Mouse (Mus musculus): ENCODE data around the gene Egf. TPM values are rescaled to one million over a fixed set of nuclear protein-coding genes. Genes with fewer than 3 reads are reported as not detected.

Egf gene
- polyA plus RNA-seq, 2 experiments: 0.25 to 0.77 TPM

- Histone ChIP-seq H3K36me3 (replicated peaks; ENCODE audit: control insufficient read depth, insufficient read depth, low read depth) (no peaks in the 10 kb centered on the region), H3K4me3 (ENCODE audit: insufficient read depth in 1 of 2, low read depth in 2 of 2, low read length in 2 of 2) (no peak overlapping the region), H3K4me1 (replicated peaks; ENCODE audit: control insufficient read depth in 2 of 2, insufficient read depth in 2 of 2, low read length in 1 of 2) (no peaks in the 10 kb centered on the region), H3K27ac (no peak overlapping the region), H3K9ac (replicated peaks) (no peak overlapping the region), H3K9me3 (ENCODE audit: control insufficient read depth, low read length) (no peaks in the 10 kb centered on the region), H3K27me3 (ENCODE audit: control insufficient read depth, insufficient read depth, low read length) (no peaks in the 10 kb centered on the region), H3K4me2 (ENCODE audit: low read depth) (no peak overlapping the region)
- 75% methylated on average over 5 of the region's 5 CpGs for WGBS (ENCODE audit: insufficient replicate concordance)
- TF ChIP-seq EP300 (IDR thresholded peaks at IDR 0.05; ENCODE audit: low read depth) (no peak), CTCF (IDR thresholded peaks at IDR 0.05; ENCODE audit: low read depth) (no peak)
- ATAC-seq (ENCODE audit: insufficient read depth) (no peak), DNase-seq (ENCODE audit: low read depth in 3 of 3, low spot score in 3 of 3) (no peak)
These were observed 38.7 kb upstream of the Egf start for GRCm38 (mm10) chr3:129793801-129794200.

GRCm38 (mm10) chr3:129782746-129783145 is 27.6 kb upstream of the Egf start:
- DNase-seq (ENCODE audit: low read depth in 3 of 3, low spot score in 3 of 3): no peak
- WGBS (ENCODE audit: insufficient replicate concordance): 64% methylated on average over 3 of the region's 3 CpGs
- Histone ChIP-seq H3K27ac (no peak overlapping the region), H3K4me1 (replicated peaks; ENCODE audit: control insufficient read depth in 2 of 2, insufficient read depth in 2 of 2, low read length in 1 of 2) (no peaks in the 10 kb centered on the region), H3K4me3 (ENCODE audit: insufficient read depth in 1 of 2, low read depth in 2 of 2, low read length in 2 of 2) (no peak overlapping the region), H3K9me3 (ENCODE audit: control insufficient read depth, low read length) (no peaks in the 10 kb centered on the region), H3K9ac (replicated peaks) (no peak overlapping the region), H3K27me3 (ENCODE audit: control insufficient read depth, insufficient read depth, low read length) (no peaks in the 10 kb centered on the region), H3K4me2 (ENCODE audit: low read depth) (no peak overlapping the region), H3K36me3 (replicated peaks; ENCODE audit: control insufficient read depth, insufficient read depth, low read depth) (no peaks in the 10 kb centered on the region)
- no peak for ATAC-seq (ENCODE audit: insufficient read depth)
- TF ChIP-seq CTCF (IDR thresholded peaks at IDR 0.05; ENCODE audit: low read depth) (peak; percentile 29; the same call in 1 of the 2 replicates), EP300 (IDR thresholded peaks at IDR 0.05; ENCODE audit: low read depth) (no peak)

- 56% methylated on average over 10 of the region's 10 CpGs for WGBS (ENCODE audit: insufficient replicate concordance)
- TF ChIP-seq CTCF (IDR thresholded peaks at IDR 0.05; ENCODE audit: low read depth) (no peak), EP300 (IDR thresholded peaks at IDR 0.05; ENCODE audit: low read depth) (no peak)
- DNase-seq (ENCODE audit: low read depth in 3 of 3, low spot score in 3 of 3) (no peak), ATAC-seq (ENCODE audit: insufficient read depth) (no peak)
- Histone ChIP-seq H3K27ac (no peak overlapping the region), H3K9ac (replicated peaks) (no peak overlapping the region), H3K4me3 (ENCODE audit: insufficient read depth in 1 of 2, low read depth in 2 of 2, low read length in 2 of 2) (no peak overlapping the region), H3K36me3 (replicated peaks; ENCODE audit: control insufficient read depth, insufficient read depth, low read depth) (no peaks in the 10 kb centered on the region), H3K27me3 (ENCODE audit: control insufficient read depth, insufficient read depth, low read length) (no peaks in the 10 kb centered on the region), H3K4me1 (replicated peaks; ENCODE audit: control insufficient read depth in 2 of 2, insufficient read depth in 2 of 2, low read length in 1 of 2) (no peaks in the 10 kb centered on the region), H3K9me3 (ENCODE audit: control insufficient read depth, low read length) (no peaks in the 10 kb centered on the region), H3K4me2 (ENCODE audit: low read depth) (no peak overlapping the region)
These were observed 26.3 kb upstream of the Egf start for GRCm38 (mm10) chr3:129781435-129781834.

- Histone ChIP-seq H3K27me3 (ENCODE audit: control insufficient read depth, insufficient read depth, low read length) (no peaks in the 10 kb centered on the region), H3K36me3 (replicated peaks; ENCODE audit: control insufficient read depth, insufficient read depth, low read depth) (no peaks in the 10 kb centered on the region), H3K4me1 (replicated peaks; ENCODE audit: control insufficient read depth in 2 of 2, insufficient read depth in 2 of 2, low read length in 1 of 2) (no peaks in the 10 kb centered on the region), H3K27ac (no peak overlapping the region), H3K4me2 (ENCODE audit: low read depth) (no peak overlapping the region), H3K9me3 (ENCODE audit: control insufficient read depth, low read length) (no peaks in the 10 kb centered on the region), H3K4me3 (ENCODE audit: insufficient read depth in 1 of 2, low read depth in 2 of 2, low read length in 2 of 2) (no peak overlapping the region), H3K9ac (replicated peaks) (no peak overlapping the region)
- TF ChIP-seq EP300 (IDR thresholded peaks at IDR 0.05; ENCODE audit: low read depth): no peak
- no peak for TF ChIP-seq CTCF (IDR thresholded peaks at IDR 0.05; ENCODE audit: low read depth)
- WGBS (ENCODE audit: insufficient replicate concordance): 60% methylated on average over 6 of the region's 6 CpGs
- DNase-seq (ENCODE audit: low read depth in 3 of 3, low spot score in 3 of 3) (no peak), ATAC-seq (ENCODE audit: insufficient read depth) (no peak)
These were observed 16.1 kb upstream of the Egf start for GRCm38 (mm10) chr3:129771210-129771609.

GRCm38 (mm10) chr3:129766971-129767794 is 12.1 kb upstream of the Egf start:
- H3K27ac ChIP-seq: no peak overlapping the region
- 60% methylated on average over 10 of the region's 10 CpGs for WGBS (ENCODE audit: insufficient replicate concordance)
- H3K9ac ChIP-seq (replicated peaks): no peak overlapping the region
- H3K4me2 ChIP-seq (ENCODE audit: low read depth): no peak overlapping the region
- H3K9me3 ChIP-seq (ENCODE audit: control insufficient read depth, low read length): no peaks in the 10 kb centered on the region
- no peak for TF ChIP-seq EP300 (IDR thresholded peaks at IDR 0.05; ENCODE audit: low read depth)
- TF ChIP-seq CTCF (IDR thresholded peaks at IDR 0.05; ENCODE audit: low read depth): no peak
- H3K36me3 ChIP-seq (replicated peaks; ENCODE audit: control insufficient read depth, insufficient read depth, low read depth): no peaks in the 10 kb centered on the region
- no peaks in the 10 kb centered on the region for H3K27me3 ChIP-seq (ENCODE audit: control insufficient read depth, insufficient read depth, low read length)
- ATAC-seq (ENCODE audit: insufficient read depth) (no peak), DNase-seq (ENCODE audit: low read depth in 3 of 3, low spot score in 3 of 3) (no peak)
- H3K4me1 ChIP-seq (replicated peaks; ENCODE audit: control insufficient read depth in 2 of 2, insufficient read depth in 2 of 2, low read length in 1 of 2): no peaks in the 10 kb centered on the region
- no peak overlapping the region for H3K4me3 ChIP-seq (ENCODE audit: insufficient read depth in 1 of 2, low read depth in 2 of 2, low read length in 2 of 2)
